Mouse (Mus musculus) myocyte (in vitro differentiated cells): ENCODE data around the gene Ckb.

Experiments
- E2F4 ChIP-seq: IDR thresholded peaks from one replicate; pipeline ENCODE4 v1.6.1; 2011; ENCODE audit warnings: mild to moderate bottlenecking, control low read depth, moderate library complexity; ENCODE audit not compliant: insufficient read depth
- MAX ChIP-seq: IDR thresholded peaks from one replicate; pipeline ENCODE4 v1.6.1; 2011; ENCODE audit warnings: low read depth, mild to moderate bottlenecking, control low read depth
- MYOD1 ChIP-seq, 3 experiments: IDR thresholded peaks; one replicate each; pipeline ENCODE4 v1.6.1; 2011; ENCODE audit warnings: control low read depth in 2 of 3, low read depth in 2 of 3, mild to moderate bottlenecking in 2 of 3, moderate library complexity in 1 of 3; ENCODE audit not compliant: insufficient read length in 2 of 3, control insufficient read depth in 1 of 3
- POLR2A ChIP-seq: IDR thresholded peaks from one replicate; pipeline ENCODE4 v1.6.1; 2011; ENCODE audit warnings: low read depth, mild to moderate bottlenecking, control low read depth, moderate library complexity; ENCODE audit not compliant: insufficient read length
- POLR2AphosphoS2 ChIP-seq: IDR thresholded peaks from one replicate; pipeline ENCODE4 v1.6.1; 2011; ENCODE audit warnings: low read depth, control low read depth; ENCODE audit not compliant: insufficient read length
- TCF12 ChIP-seq: IDR thresholded peaks from one replicate; pipeline ENCODE4 v1.6.1; 2011; ENCODE audit warnings: mild to moderate bottlenecking, control low read depth; ENCODE audit not compliant: poor library complexity, insufficient read depth, severe bottlenecking
- USF1 ChIP-seq: IDR thresholded peaks from one replicate; pipeline ENCODE4 v1.6.1; 2011; ENCODE audit warnings: low read depth, mild to moderate bottlenecking, control low read depth, moderate library complexity

- TF ChIP-seq POLR2A (no peak), TCF12 (no peak), POLR2AphosphoS2 (no peak), MYOD1 (IDR thresholded peaks at IDR 0.05; ENCODE audit: control insufficient read depth in 1 of 3, insufficient read length in 2 of 3, low read depth in 2 of 3) (no peak), USF1 (no peak), MAX (no peak), E2F4 (no peak)
Observed at GRCm38 (mm10) chr12:111682806-111683205, 10.7 kb upstream of the Ckb start.
